Mouse (Mus musculus) ES-Bruce4 (cell line): ENCODE measurements at regions not wholly inside any gene's neighbourhood (a gene's known extent, or its start where the extent isn't known, plus 50 kb on each side); places are given as distances from the start of the nearest gene placed in this dataset.

Experiments used
- CTCF ChIP-seq: IDR thresholded peaks from one replicate; pipeline ENCODE4 v1.8.1; 2011; ENCODE audit warnings: low read depth, low read length
- EP300 ChIP-seq: IDR thresholded peaks from 2 replicates; pipeline ENCODE4 v1.6.1; 2011; ENCODE audit warnings: low read depth, low read length; ENCODE audit not compliant: insufficient read depth
- POLR2A ChIP-seq: IDR thresholded peaks from one replicate; pipeline ENCODE4 v1.8.1; 2011; ENCODE audit warnings: low read length; ENCODE audit not compliant: insufficient read depth

DNA sequence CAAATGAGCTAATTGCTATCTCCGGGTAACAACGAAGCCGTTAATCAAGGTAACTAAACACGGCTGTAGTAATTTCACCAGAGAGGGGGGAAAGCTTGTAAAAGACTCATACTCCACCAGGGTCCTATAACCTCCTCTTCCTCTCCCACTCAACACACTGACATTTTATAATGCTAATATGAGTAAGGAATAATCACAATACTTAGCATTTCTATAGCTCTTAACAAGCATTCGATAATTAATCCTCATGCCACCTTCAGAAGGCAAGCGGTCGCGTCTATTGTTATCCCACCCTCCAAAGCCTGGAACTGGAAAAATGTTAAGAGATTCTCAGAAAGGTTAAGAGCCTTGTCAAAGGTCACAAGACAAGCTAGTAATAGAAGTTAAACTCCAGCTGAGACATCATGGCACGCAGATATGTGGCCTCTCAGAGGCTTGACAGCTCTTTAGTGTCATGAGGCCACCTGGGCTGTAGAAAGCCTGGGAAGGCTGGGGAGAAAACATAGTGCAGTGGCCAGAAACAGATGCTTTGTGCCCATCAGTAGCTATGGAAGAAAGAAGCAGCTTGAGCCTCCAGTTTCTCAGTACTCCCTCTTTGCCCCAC is 356.3 kb upstream of the Got2 start:
- TF ChIP-seq CTCF (no peak), POLR2A (no peak), EP300 (no peak)
